Mouse (Mus musculus): Measurements from ENCODE around the gene Pik3r1. TPM values are rescaled to one million over a fixed set of nuclear protein-coding genes. Genes with fewer than 3 reads are reported as not detected.

Gene Pik3r1
- polyA plus RNA-seq, 1 experiment from 2014 or later = 44.6 TPM

DNA sequence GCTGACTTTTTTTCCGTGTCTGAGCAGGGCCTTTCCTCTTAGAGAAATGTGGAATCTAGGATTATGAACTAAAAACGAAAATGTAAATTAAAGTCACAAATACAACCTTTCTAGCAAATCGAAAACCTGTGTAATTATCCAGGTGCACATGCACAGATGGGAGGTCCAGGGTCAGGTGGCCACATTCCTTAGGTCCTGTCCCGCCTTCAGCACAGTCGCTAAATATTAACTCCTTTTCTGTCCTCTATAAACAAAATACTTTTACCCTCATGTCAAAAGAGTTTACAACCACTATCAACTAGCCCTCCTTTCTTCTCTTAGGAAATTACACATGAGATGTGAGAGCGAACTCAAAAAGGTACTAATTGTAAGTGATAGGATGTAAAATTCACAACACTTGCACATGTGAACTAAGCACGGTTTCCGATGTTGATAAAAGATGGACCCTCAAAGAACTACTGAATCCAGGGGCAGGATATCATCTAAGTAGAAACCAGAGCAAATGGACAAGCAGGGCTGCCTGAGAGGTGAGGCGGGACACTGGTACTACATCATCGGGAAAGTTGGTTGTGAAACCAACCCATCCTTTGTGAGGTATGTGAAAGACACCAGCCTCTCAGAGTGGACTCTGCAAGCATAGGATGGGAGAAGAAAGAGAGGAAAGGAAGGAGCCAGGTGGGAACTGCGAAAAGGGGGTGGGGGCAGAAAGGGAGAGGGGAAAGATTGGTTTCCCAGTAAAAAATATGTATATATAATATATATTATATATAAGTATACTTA lies 26.3 kb downstream of the Pik3r1 start:
- Histone ChIP-seq H3K9me3 (ENCODE audit: control insufficient read depth, low read length) (no peaks in the 10 kb centered on the region), H3K9ac (ENCODE audit: low read length) (no peak overlapping the region), H3K27me3 (ENCODE audit: control insufficient read depth, insufficient read depth, low read length) (no peaks in the 10 kb centered on the region), H3K4me3 (ENCODE audit: low read depth, low read length) (no peak overlapping the region), H3K27ac (replicated peaks) (peak overlapping the region; percentile 35; the same call in 1 of the 2 replicates), H3K4me1 (replicated peaks; ENCODE audit: control insufficient read depth, insufficient read depth) (peaks cover 18% of the 10 kb centered on the region; the same call in 1 of the 2 replicates), H3K4me2 (replicated peaks; ENCODE audit: low read depth) (no peak overlapping the region), H3K36me3 (ENCODE audit: control insufficient read depth, insufficient read depth, low read length) (peaks cover 4% of the 10 kb centered on the region; the same call in 1 of the 2 replicates)
- DNase-seq (ENCODE audit: low spot score) (no peak), ATAC-seq (ENCODE audit: low FRiP score, low TSS enrichment) (no peak)
- WGBS = 48% methylated on average over 11 of the region's 11 CpGs
- no peak for TF ChIP-seq EP300 (optimal IDR thresholded peaks at IDR 0.05)
- TF ChIP-seq CTCF (IDR thresholded peaks at IDR 0.05; ENCODE audit: low read depth) = no peak

DNA sequence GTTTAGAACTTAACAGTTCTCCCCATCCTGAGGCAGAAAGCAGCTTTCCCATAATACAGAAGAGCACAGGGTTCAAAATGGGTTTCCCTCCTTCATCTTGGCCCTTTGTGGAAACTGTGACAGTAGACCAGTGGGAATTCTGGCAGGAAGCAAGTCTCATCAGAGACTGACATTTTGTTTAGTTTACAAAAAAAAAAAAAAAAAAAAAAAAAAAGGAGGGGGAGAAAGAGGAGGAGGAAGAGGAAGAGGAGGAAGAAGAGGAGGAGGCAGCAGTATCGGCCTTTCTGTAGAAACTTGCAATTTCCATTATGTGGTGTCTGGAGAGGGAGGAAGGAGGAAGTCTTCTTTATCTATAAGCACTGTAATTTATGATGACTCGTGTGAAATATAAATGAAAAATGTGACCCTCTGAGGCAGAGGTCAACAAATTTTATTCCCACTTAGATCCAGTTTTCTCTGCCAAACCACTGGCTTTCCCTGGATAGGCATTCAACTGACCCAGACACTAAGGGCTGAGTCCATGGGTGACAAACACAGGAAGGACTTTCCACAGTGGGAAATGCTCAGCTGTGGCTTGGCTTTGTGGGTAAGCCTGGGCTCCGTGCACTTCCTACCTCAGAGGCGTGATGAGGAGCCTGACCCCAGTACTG lies 28.2 kb downstream of the Pik3r1 start:
- Histone ChIP-seq H3K27me3 (ENCODE audit: control insufficient read depth, insufficient read depth, low read length) (no peaks in the 10 kb centered on the region), H3K27ac (replicated peaks) (0 out of 2 replicates have a peak overlapping the region, but pooled peaks have one; percentile 40), H3K9ac (ENCODE audit: low read length) (no peak overlapping the region), H3K4me1 (replicated peaks; ENCODE audit: control insufficient read depth, insufficient read depth) (peaks cover 16% of the 10 kb centered on the region), H3K36me3 (ENCODE audit: control insufficient read depth, insufficient read depth, low read length) (peaks cover 4% of the 10 kb centered on the region; the same call in 1 of the 2 replicates), H3K4me3 (ENCODE audit: low read depth, low read length) (no peak overlapping the region), H3K9me3 (ENCODE audit: control insufficient read depth, low read length) (no peaks in the 10 kb centered on the region), H3K4me2 (replicated peaks; ENCODE audit: low read depth) (no peak overlapping the region)
- no peak for ATAC-seq (ENCODE audit: low FRiP score, low TSS enrichment)
- TF ChIP-seq CTCF (IDR thresholded peaks at IDR 0.05; ENCODE audit: low read depth) = no peak
- TF ChIP-seq EP300 (optimal IDR thresholded peaks at IDR 0.05) = no peak
- DNase-seq (ENCODE audit: low spot score) = no peak
- WGBS = 41% methylated on average over 4 of the region's 4 CpGs

DNA sequence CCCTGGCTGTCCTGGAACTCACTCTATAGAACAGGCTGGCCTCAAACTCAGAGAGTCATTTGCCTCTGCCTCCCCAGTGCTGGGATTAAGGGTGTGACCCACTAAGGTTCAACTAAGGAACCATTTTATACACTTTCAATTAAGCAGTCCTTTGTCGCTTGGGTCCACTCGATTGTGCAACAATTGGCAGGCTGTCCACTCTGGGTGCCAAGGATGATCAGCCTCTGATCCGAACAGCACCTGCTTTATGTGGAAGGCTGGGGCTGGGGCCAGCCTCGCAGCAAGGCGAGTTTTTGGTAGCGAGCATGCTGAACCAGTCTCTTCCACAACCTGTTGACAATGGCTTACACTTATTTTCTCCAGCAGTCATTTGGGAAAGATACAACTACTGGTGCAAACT lies 29.2 kb downstream of the Pik3r1 start:
- DNase-seq (ENCODE audit: low spot score) (no peak), ATAC-seq (ENCODE audit: low FRiP score, low TSS enrichment) (no peak)
- H3K27ac ChIP-seq (replicated peaks) = peak overlapping the region; percentile 45; the same call in 1 of the 2 replicates
- peaks cover 4% of the 10 kb centered on the region; the same call in 1 of the 2 replicates for H3K36me3 ChIP-seq (ENCODE audit: control insufficient read depth, insufficient read depth, low read length)
- H3K9me3 ChIP-seq (ENCODE audit: control insufficient read depth, low read length) = no peaks in the 10 kb centered on the region
- no peak overlapping the region for H3K4me2 ChIP-seq (replicated peaks; ENCODE audit: low read depth)
- no peak for TF ChIP-seq EP300 (optimal IDR thresholded peaks at IDR 0.05)
- TF ChIP-seq CTCF (IDR thresholded peaks at IDR 0.05; ENCODE audit: low read depth) = no peak
- no peaks in the 10 kb centered on the region for H3K27me3 ChIP-seq (ENCODE audit: control insufficient read depth, insufficient read depth, low read length)
- H3K4me3 ChIP-seq (ENCODE audit: low read depth, low read length) = no peak overlapping the region
- whole genome bisulfite sequencing = 50% methylated on average over 6 of the region's 6 CpGs
- no peak overlapping the region for H3K9ac ChIP-seq (ENCODE audit: low read length)
- peaks cover 10% of the 10 kb centered on the region for H3K4me1 ChIP-seq (replicated peaks; ENCODE audit: control insufficient read depth, insufficient read depth)

DNA sequence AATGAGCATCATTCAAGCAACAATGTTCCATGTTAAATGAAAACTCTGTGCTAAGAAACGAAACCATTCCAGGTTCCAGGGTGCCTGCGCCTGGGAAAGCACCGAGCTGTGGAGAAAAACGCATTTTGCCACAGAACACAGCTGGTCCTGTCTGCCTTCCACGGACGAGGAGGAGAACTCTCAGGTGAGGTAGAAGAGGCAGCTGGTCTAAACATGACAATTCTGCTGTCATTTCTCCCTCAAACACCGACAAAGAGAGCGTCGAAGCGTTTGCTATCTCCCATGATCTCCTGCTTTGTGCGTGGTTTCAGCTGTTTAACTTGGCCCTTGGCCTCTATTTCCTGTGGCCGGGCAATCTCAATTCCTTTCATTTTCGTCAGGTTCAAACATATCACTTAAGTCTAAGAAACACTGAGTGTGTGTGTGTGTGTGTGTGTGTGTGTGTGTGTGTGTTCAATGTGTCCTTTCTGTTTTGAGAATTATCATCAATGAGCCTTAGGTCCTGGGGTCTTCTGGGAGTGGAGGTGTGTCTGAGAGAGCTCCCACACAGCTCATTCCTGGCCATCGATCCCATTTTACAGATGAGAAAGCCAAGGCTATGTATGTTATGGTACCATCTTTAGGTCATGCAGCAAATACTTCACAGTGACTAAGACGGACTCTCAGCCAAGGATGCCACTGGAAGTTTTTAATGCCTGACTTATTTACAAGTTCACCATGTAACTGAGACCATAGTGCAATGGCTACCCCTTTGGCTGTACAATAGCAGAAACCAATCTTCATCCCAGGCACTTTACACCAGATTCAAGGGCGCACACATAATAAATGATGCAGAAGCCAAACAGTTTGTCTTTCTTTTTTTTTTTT lies 31.3 kb downstream of the Pik3r1 start:
- WGBS = 43% methylated on average over 16 of the region's 16 CpGs
- ATAC-seq (ENCODE audit: low FRiP score, low TSS enrichment) = no peak
- Histone ChIP-seq H3K4me1 (replicated peaks; ENCODE audit: control insufficient read depth, insufficient read depth) (peaks cover 9% of the 10 kb centered on the region), H3K9me3 (ENCODE audit: control insufficient read depth, low read length) (no peaks in the 10 kb centered on the region), H3K4me2 (replicated peaks; ENCODE audit: low read depth) (no peak overlapping the region), H3K9ac (ENCODE audit: low read length) (no peak overlapping the region), H3K27me3 (ENCODE audit: control insufficient read depth, insufficient read depth, low read length) (no peaks in the 10 kb centered on the region), H3K4me3 (ENCODE audit: low read depth, low read length) (no peak overlapping the region), H3K27ac (replicated peaks) (0 out of 2 replicates have a peak overlapping the region, but pooled peaks have one; percentile 8), H3K36me3 (ENCODE audit: control insufficient read depth, insufficient read depth, low read length) (peaks cover 4% of the 10 kb centered on the region; the same call in 1 of the 2 replicates)
- DNase-seq (ENCODE audit: low spot score) = no peak
- no peak for TF ChIP-seq EP300 (optimal IDR thresholded peaks at IDR 0.05)
- no peak for TF ChIP-seq CTCF (IDR thresholded peaks at IDR 0.05; ENCODE audit: low read depth)

DNA sequence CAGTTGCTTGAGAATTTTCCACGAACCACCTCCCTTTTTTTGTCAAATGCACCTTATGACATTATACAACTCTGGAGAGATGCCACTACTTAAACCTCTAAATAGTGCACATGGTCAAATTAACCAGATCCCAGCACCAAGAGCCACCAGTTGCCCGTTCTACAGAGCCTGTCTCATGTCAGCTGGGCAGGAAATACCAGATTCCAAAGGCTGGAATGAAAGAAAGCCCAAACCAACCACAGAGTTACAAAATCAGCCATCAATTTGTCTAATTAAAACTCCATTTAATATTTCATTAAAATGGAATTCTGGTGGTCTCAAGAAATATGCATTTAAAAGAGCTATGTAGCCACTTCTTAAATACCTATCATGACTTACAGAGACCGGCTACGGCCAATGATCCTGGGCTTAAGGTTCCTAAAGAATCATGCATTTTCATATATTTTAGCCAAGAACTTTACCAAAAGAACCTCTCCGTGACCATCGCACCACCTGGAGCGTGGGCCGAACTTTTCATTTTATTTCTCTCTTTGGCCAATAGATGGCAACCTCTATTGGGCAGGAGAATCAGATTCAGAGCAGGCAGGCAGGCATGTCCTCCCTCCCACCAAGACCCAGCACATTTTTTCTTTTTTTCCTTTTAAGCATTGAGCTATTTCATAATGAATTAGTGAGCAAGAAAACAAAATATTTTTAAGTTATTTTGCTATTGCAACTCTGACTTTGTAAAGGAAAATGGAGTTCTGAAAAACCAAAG lies 32.5 kb downstream of the Pik3r1 start:
- no peak for ATAC-seq (ENCODE audit: low FRiP score, low TSS enrichment)
- Histone ChIP-seq H3K9ac (ENCODE audit: low read length) (no peak overlapping the region), H3K36me3 (ENCODE audit: control insufficient read depth, insufficient read depth, low read length) (peaks cover 2% of the 10 kb centered on the region; the same call in 1 of the 2 replicates), H3K4me2 (replicated peaks; ENCODE audit: low read depth) (no peak overlapping the region), H3K27ac (replicated peaks) (no peak overlapping the region), H3K4me3 (ENCODE audit: low read depth, low read length) (no peak overlapping the region), H3K9me3 (ENCODE audit: control insufficient read depth, low read length) (no peaks in the 10 kb centered on the region), H3K27me3 (ENCODE audit: control insufficient read depth, insufficient read depth, low read length) (no peaks in the 10 kb centered on the region), H3K4me1 (replicated peaks; ENCODE audit: control insufficient read depth, insufficient read depth) (peaks cover 10% of the 10 kb centered on the region)
- WGBS = 52% methylated on average over 8 of the region's 8 CpGs
- TF ChIP-seq EP300 (optimal IDR thresholded peaks at IDR 0.05) (no peak), CTCF (IDR thresholded peaks at IDR 0.05; ENCODE audit: low read depth) (peak; percentile 78)
- DNase-seq (ENCODE audit: low spot score) = no peak
